Mouse (Mus musculus) MEL (cell line): Measurements from ENCODE around the gene Ncbp1. TPM values are rescaled to one million over a fixed set of nuclear protein-coding genes. Genes with fewer than 3 reads are reported as not detected.

Experiments used
- DNase-seq: peaks from one replicate; pipeline ENCODE4 v3.0.0; 2011; ENCODE audit warnings: low read depth, low spot score
- H3K27ac ChIP-seq: 2 replicates; pipeline ENCODE4 v1.5.1; 2012; ENCODE audit warnings: low read depth, mild to moderate bottlenecking, control low read depth, low read length, moderate library complexity; ENCODE audit not compliant: control insufficient read depth
- H3K27me3 ChIP-seq, 2 experiments: fragments of 150-350 bp in 1 of 2; sonication (generic) in 1 of 2; 2 replicates each; pipeline ENCODE4 v1.6.1; 2012; ENCODE audit warnings: low read length in 2 of 2, mild to moderate bottlenecking in 2 of 2, improper control_type of control experiment in 1 of 2, moderate library complexity in 1 of 2; ENCODE audit not compliant: insufficient read depth in 2 of 2, control insufficient read depth in 1 of 2
- H3K36me3 ChIP-seq, 2 experiments: 2 replicates each; pipeline ENCODE4 v1.6.1; 2012 to 2014; ENCODE audit warnings: low read length in 2 of 2, improper control_type of control experiment in 1 of 2, inconsistent platforms in 1 of 2, mild to moderate bottlenecking in 1 of 2; ENCODE audit not compliant: insufficient read depth in 2 of 2, control insufficient read depth in 1 of 2
- H3K4me1 ChIP-seq, 2 experiments: fragments of 150-350 bp in 1 of 2; sonication (generic) in 1 of 2; 2 replicates each; pipeline ENCODE4 v1.6.1; 2012; ENCODE audit warnings: low read length in 2 of 2, improper control_type of control experiment in 1 of 2, mild to moderate bottlenecking in 1 of 2; ENCODE audit not compliant: insufficient read depth in 2 of 2, control insufficient read depth in 1 of 2
- H3K4me3 ChIP-seq, 2 experiments: fragments of 150-350 bp in 1 of 2; sonication (generic) in 1 of 2; 2 replicates each; pipeline ENCODE4 v1.5.1; 2012; ENCODE audit warnings: low read depth in 2 of 2, low read length in 2 of 2, mild to moderate bottlenecking in 2 of 2, moderate library complexity in 2 of 2, control low read depth in 1 of 2, improper control_type of control experiment in 1 of 2; ENCODE audit not compliant: control insufficient read depth in 1 of 2, insufficient read depth in 1 of 2
- H3K79me2 ChIP-seq: 2 replicates; pipeline ENCODE4 v1.6.1; 2012; ENCODE audit warnings: mild to moderate bottlenecking, low read length, moderate library complexity; ENCODE audit not compliant: control insufficient read depth, poor library complexity, insufficient read depth
- H3K9ac ChIP-seq: 2 replicates; pipeline ENCODE4 v1.6.1; 2012; ENCODE audit warnings: low read depth, mild to moderate bottlenecking, control low read depth, low read length, moderate library complexity; ENCODE audit not compliant: control insufficient read depth, poor library complexity, severe bottlenecking
- H3K9me3 ChIP-seq: fragments of 150-350 bp; sonication (generic); replicated peaks from 2 replicates; pipeline ENCODE4 v1.6.1; 2012; ENCODE audit warnings: mild to moderate bottlenecking, low read length, improper control_type of control experiment, moderate library complexity; ENCODE audit not compliant: insufficient read depth
- CHD2 ChIP-seq: IDR thresholded peaks from 2 replicates; pipeline ENCODE4 v1.6.1; 2011; ENCODE audit warnings: low read length, improper control_type of control experiment
- E2F4 ChIP-seq: IDR thresholded peaks from 2 replicates; pipeline ENCODE4 v1.6.1; 2011; ENCODE audit warnings: low read depth, low read length, improper control_type of control experiment, borderline replicate concordance
- ELF1 ChIP-seq: IDR thresholded peaks from 2 replicates; pipeline ENCODE4 v1.6.1; 2014; ENCODE audit warnings: low read depth, mild to moderate bottlenecking, inconsistent platforms, low read length, improper control_type of control experiment, moderate library complexity
- ETS1 ChIP-seq: IDR thresholded peaks from 2 replicates; pipeline ENCODE4 v1.6.1; 2012; ENCODE audit warnings: low read depth, mild to moderate bottlenecking, inconsistent platforms, low read length, improper control_type of control experiment, moderate library complexity
- HCFC1 ChIP-seq: IDR thresholded peaks from 2 replicates; pipeline ENCODE4 v1.6.1; 2012; ENCODE audit warnings: low read depth, mild to moderate bottlenecking, inconsistent platforms, low read length, improper control_type of control experiment, moderate library complexity
- JUND ChIP-seq: IDR thresholded peaks from 2 replicates; pipeline ENCODE4 v1.6.1; 2011; ENCODE audit warnings: low read depth, mild to moderate bottlenecking, improper control_type of control experiment, low read length
- KAT2A ChIP-seq: conservative IDR thresholded peaks from 2 replicates; pipeline ENCODE4 v1.6.1; 2012; ENCODE audit warnings: low read depth, low read length, improper control_type of control experiment, inconsistent platforms
- MXI1 ChIP-seq: IDR thresholded peaks from 2 replicates; pipeline ENCODE4 v1.6.1; 2011; ENCODE audit warnings: mild to moderate bottlenecking, low read depth, low read length, improper control_type of control experiment
- NELFE ChIP-seq: IDR thresholded peaks from 2 replicates; pipeline ENCODE4 v1.6.1; 2011; ENCODE audit warnings: low read depth, low read length, improper control_type of control experiment
- NRF1 ChIP-seq: IDR thresholded peaks from 2 replicates; pipeline ENCODE4 v1.6.1; 2014; ENCODE audit warnings: low read depth, mild to moderate bottlenecking, inconsistent platforms, low read length, improper control_type of control experiment, moderate library complexity; ENCODE audit not compliant: poor library complexity, insufficient read depth, severe bottlenecking
- POLR2AphosphoS2 ChIP-seq: IDR thresholded peaks from 2 replicates; pipeline ENCODE4 v1.6.1; 2011; ENCODE audit warnings: low read length, improper control_type of control experiment
- RAD21 ChIP-seq: IDR thresholded peaks from 2 replicates; pipeline ENCODE4 v1.6.1; 2011; ENCODE audit warnings: mild to moderate bottlenecking, low read depth, low read length, improper control_type of control experiment
- SMC3 ChIP-seq: IDR thresholded peaks from 2 replicates; pipeline ENCODE4 v1.6.1; 2011; ENCODE audit warnings: low read depth, low read length, improper control_type of control experiment
- TAL1 ChIP-seq: IDR thresholded peaks from 2 replicates; pipeline ENCODE4 v1.6.1; 2012; ENCODE audit warnings: mild to moderate bottlenecking, inconsistent platforms, low read length, moderate library complexity, mixed read lengths
- TBP ChIP-seq: IDR thresholded peaks from 2 replicates; pipeline ENCODE4 v1.8.0; 2011; ENCODE audit warnings: low read depth, low read length, improper control_type of control experiment
- USF2 ChIP-seq, 2 experiments: IDR thresholded peaks; 2 replicates each; pipeline ENCODE4 v1.6.1; 2011 to 2012; ENCODE audit warnings: improper control_type of control experiment in 2 of 2, low read length in 2 of 2, borderline replicate concordance in 1 of 2, inconsistent platforms in 1 of 2, low read depth in 1 of 2, mild to moderate bottlenecking in 1 of 2; ENCODE audit not compliant: insufficient read depth in 1 of 2
- ZMIZ1 ChIP-seq: IDR thresholded peaks from 2 replicates; pipeline ENCODE4 v1.6.1; 2012; ENCODE audit warnings: low read depth, mild to moderate bottlenecking, inconsistent platforms, low read length, improper control_type of control experiment, moderate library complexity
- polyA plus RNA-seq, 2 experiments: library from polyadenylated mRNA; stranded (reverse) in 1 of 2; unstranded in 1 of 2; fragments of >175 nt in 1 of 2; fragments of >200 nt in 1 of 2; gene quantifications; 2 replicates each; pipeline versions ENCODE4 v1.2.1 to v1.2.4; 2012; ENCODE audit warnings: low replicate concordance in 2 of 2, low read depth in 1 of 2; ENCODE audit not compliant: insufficient read length in 2 of 2, insufficient read depth in 1 of 2, missing spikeins in 1 of 2
- total RNA-seq: library from RNA; depleted of rRNA; stranded (reverse); fragments of 300-350 nt; gene quantifications from 2 replicates; pipeline ENCODE4 v1.2.3, GENCODE M21; 2012

The Ncbp1 gene
- total and polyA plus RNA-seq, 3 experiments = 86.6 to 106 TPM; not detected in 1

- no peak overlapping the region for H3K9ac ChIP-seq
- H3K4me1 ChIP-seq = no peaks in the 10 kb centered on the region
- no peak overlapping the region for H3K27ac ChIP-seq
- peaks cover 0 to 1% of the 10 kb centered on the region in 2 experiments; a peak in 1 of 4 replicates for H3K36me3 ChIP-seq
- no peak for DNase-seq
- H3K4me3 ChIP-seq = no peak overlapping the region
- H3K27me3 ChIP-seq = no peaks in the 10 kb centered on the region
- H3K79me2 ChIP-seq = no peaks in the 10 kb centered on the region
- no peak for TF ChIP-seq HCFC1
- TF ChIP-seq CHD2 = no peak
- TF ChIP-seq JUND = no peak
- TF ChIP-seq TBP = no peak
- TF ChIP-seq KAT2A = no peak
- H3K9me3 ChIP-seq = no peaks in the 10 kb centered on the region
Measured at GRCm38 (mm10) chr4:46110084-46110483, 28.3 kb upstream of the Ncbp1 start.

DNA sequence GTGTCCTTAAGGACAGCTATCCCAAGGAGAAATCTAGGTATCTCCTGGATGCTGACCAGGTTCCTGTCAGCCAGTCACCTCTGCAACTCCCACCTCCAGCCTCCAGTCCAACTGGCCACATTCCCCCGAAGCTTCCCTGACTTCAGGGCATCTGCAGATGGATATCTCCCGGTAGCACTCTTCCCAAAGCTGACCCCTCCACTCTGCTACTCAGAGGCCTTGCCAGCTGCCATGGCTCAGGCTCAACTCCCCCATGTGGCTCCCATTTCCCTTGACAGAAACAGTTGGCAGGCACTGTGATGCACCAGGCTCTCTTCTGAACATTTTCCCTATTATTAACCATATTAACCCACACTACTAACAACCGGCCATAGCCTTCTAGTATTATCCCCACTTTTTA lies 27.1 kb upstream of the Ncbp1 start:
- Histone ChIP-seq H3K27me3 (no peaks in the 10 kb centered on the region), H3K36me3 (peaks cover 0 to 3% of the 10 kb centered on the region in 2 experiments; a peak in 2 of 4 replicates), H3K9ac (no peak overlapping the region), H3K27ac (no peak overlapping the region), H3K79me2 (no peaks in the 10 kb centered on the region), H3K4me1 (no peaks in the 10 kb centered on the region), H3K9me3 (no peaks in the 10 kb centered on the region), H3K4me3 (no peak overlapping the region)
- DNase-seq = no peak
- TF ChIP-seq HCFC1 (no peak), E2F4 (no peak), NRF1 (no peak), ELF1 (no peak), ZMIZ1 (no peak), MXI1 (no peak), RAD21 (no peak), ETS1 (no peak), TAL1 (no peak), USF2 (IDR thresholded peaks at IDR 0.05; ENCODE audit: borderline replicate concordance in 1 of 2, insufficient read depth in 1 of 2, low read depth in 1 of 2, low read length in 2 of 2) (no peak), POLR2AphosphoS2 (no peak), SMC3 (no peak), NELFE (no peak)
